Mouse (Mus musculus) heart, adult 2 months (tissue): ENCODE results near the gene Ace3. TPM values are rescaled to one million over a fixed set of nuclear protein-coding genes. Genes with fewer than 3 reads are reported as not detected.

Source experiments
- DNase-seq, 2 experiments: peaks; one replicate each; pipeline ENCODE4 v3.0.0; 2021
- H3K27ac ChIP-seq: fragments of 200-600 bp; 2 replicates; pipeline ENCODE4 v1.8.1; 2022
- H3K27me3 ChIP-seq: fragments of 200-500 bp; 2 replicates; pipeline ENCODE4 v1.6.1; 2012; ENCODE audit warnings: mild to moderate bottlenecking, low read length, inconsistent platforms, mixed read lengths; ENCODE audit not compliant: control insufficient read depth, insufficient read depth
- H3K36me3 ChIP-seq: fragments of 200-500 bp; 2 replicates; pipeline ENCODE4 v1.6.1; 2012; ENCODE audit warnings: low read length, inconsistent platforms; ENCODE audit not compliant: control insufficient read depth, insufficient read depth
- H3K4me1 ChIP-seq: fragments of 200-500 bp; 2 replicates; pipeline ENCODE4 v1.6.1; 2011; ENCODE audit warnings: low read length; ENCODE audit not compliant: control insufficient read depth, insufficient read depth
- H3K4me3 ChIP-seq: fragments of 200-600 bp; 2 replicates; pipeline ENCODE4 v1.8.1; 2022
- H3K79me2 ChIP-seq: fragments of 200-500 bp; replicated peaks from 2 replicates; pipeline ENCODE4 v1.6.1; 2012; ENCODE audit warnings: mild to moderate bottlenecking, inconsistent platforms, low read length, moderate library complexity, mixed read lengths; ENCODE audit not compliant: control insufficient read depth, insufficient read depth
- H3K9ac ChIP-seq: fragments of 200-500 bp; 2 replicates; pipeline ENCODE4 v1.6.1; 2012; ENCODE audit warnings: low read depth, mild to moderate bottlenecking, control low read depth, inconsistent platforms, low read length, mixed read lengths
- CTCF ChIP-seq: fragments of 200-600 bp; IDR thresholded peaks from 2 replicates; pipeline ENCODE4 v1.8.1; 2022; ENCODE audit warnings: antibody characterized with exemption, mild to moderate bottlenecking, moderate library complexity
- EP300 ChIP-seq: fragments of 200-500 bp; IDR thresholded peaks from 2 replicates; pipeline ENCODE4 v1.6.1; 2011; ENCODE audit warnings: low read depth, low read length, control low read depth; ENCODE audit not compliant: insufficient read depth
- POLR2A ChIP-seq: fragments of 200-500 bp; IDR thresholded peaks from 2 replicates; pipeline ENCODE4 v1.6.1; 2011; ENCODE audit warnings: mild to moderate bottlenecking, low read depth, low read length, control low read depth; ENCODE audit not compliant: insufficient read depth
- WGBS: fragments of 180-500 bp; shearing (Covaris S2); methylation state at CpG from one replicate; pipeline ENCODE4 v1.1.7; 2018; 5-methylcytosine and 5-hydroxymethylcytosine counted together
- intact Hi-C: fragments of 180-260 bp; cut with DNase I; formaldehyde crosslinking; loops from one replicate; pipeline ENCODE4 v1.15.1; 2025
- polyA plus RNA-seq: library from polyadenylated mRNA; depleted of rRNA; stranded (reverse); fragments of >200 nt; gene quantifications from 2 replicates; pipeline ENCODE4 v1.2.3, GENCODE M21; 2012
- total RNA-seq, 2 experiments: library from RNA; stranded (reverse); gene quantifications; 2 replicates each; pipeline ENCODE4 v1.2.3; 2021

Ace3 gene
- total and polyA plus RNA-seq, 3 experiments: not detected

DNA sequence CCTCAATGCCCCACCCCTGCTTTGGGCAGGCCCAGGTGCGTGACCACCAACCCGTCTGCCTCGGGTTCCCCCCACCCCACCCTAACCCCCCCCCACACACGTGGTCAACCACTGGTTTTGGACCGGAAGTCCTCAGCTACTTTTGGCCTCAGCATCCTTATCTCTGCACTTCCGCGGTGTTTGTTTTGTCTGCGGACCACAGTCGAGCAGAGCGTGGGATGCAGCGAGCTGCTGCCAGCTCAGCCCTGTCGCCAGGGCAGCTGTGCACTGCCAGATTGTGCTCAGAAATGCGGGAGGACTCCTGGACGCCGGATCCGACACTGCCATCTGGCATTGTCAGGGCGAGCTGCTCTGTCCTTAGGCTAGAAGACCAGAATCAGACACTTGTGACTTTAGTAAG is 35.1 kb upstream of the Ace3 start:
- no peak overlapping the region for H3K9ac ChIP-seq

DNA sequence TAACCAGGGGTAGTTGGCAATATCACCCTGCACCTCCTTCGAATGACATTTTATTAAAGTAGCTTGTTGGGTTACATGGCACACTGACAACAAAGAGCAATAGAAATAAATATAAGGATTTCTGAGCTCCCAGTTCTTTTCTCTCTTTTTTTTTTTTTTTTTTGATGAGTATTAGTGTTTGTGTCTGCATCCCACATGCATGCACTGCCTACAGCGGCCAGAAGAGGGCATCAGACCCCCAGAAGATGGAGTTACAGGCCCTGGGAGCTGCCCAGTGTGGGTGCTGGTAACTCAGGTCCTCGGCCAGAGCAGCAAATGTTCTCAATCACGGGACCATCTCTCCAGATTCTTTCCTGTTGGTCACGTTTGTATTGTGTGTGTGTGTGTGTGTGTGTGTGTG is 29.8 kb upstream of the Ace3 start:
- Histone ChIP-seq H3K9ac (no peak overlapping the region), H3K79me2 (no peaks in the 10 kb centered on the region), H3K4me3 (no peak overlapping the region), H3K27ac (no peak overlapping the region), H3K36me3 (no peaks in the 10 kb centered on the region), H3K4me1 (peaks cover 4% of the 10 kb centered on the region), H3K27me3 (no peaks in the 10 kb centered on the region)
- peak; percentile 31 for TF ChIP-seq CTCF
- TF ChIP-seq POLR2A: no peak
- 71% methylated on average over 5 of the region's 5 CpGs for WGBS
- no peak for DNase-seq
- intact Hi-C loops: no loop called here

More for the DNA sequence above, 35.1 kb upstream of the Ace3 start:
- peaks cover 15% of the 10 kb centered on the region for H3K4me1 ChIP-seq
- 4% methylated on average over 17 of the region's 17 CpGs for WGBS
- H3K27ac ChIP-seq: peak overlapping the region; percentile 31
- H3K79me2 ChIP-seq: no peaks in the 10 kb centered on the region
- TF ChIP-seq CTCF (no peak), EP300 (0 out of 2 replicates have a peak, but pooled peaks have one; percentile 8)
- intact Hi-C loops: loop anchor here (2.0 kb wide), 1 partner anchor 15 kb away; no protein-coding TSS in a partner anchor
- no peaks in the 10 kb centered on the region for H3K27me3 ChIP-seq
- DNase-seq: peak in 1 of 2 experiments; percentile 51
- H3K4me3 ChIP-seq: no peak overlapping the region
- no peaks in the 10 kb centered on the region for H3K36me3 ChIP-seq

DNA sequence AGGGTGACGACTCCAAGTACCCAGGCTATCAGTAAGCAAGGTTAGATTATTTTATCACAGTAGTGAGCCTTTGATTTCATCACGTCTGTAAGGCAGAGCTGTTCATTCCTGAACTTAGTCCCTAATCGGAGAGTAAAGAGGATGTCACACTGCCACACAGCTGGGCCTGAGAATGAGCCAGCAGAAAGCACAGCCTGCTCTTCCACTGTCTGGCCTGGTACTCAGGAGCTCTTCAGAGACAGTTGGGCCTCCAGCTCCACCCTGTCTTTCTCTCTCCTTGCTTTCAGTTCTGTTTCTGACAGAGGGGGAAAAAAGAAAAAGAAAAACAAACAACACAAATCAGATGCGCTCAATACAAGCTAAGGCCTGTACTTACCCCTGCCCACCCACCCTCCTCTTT is 28.2 kb upstream of the Ace3 start:
- Histone ChIP-seq H3K4me3 (no peak overlapping the region), H3K4me1 (peaks cover 3% of the 10 kb centered on the region), H3K27ac (no peak overlapping the region), H3K36me3 (no peaks in the 10 kb centered on the region), H3K79me2 (no peaks in the 10 kb centered on the region), H3K27me3 (no peaks in the 10 kb centered on the region), H3K9ac (no peak overlapping the region)
- TF ChIP-seq CTCF (no peak), POLR2A (no peak), EP300 (no peak)
- no peak for DNase-seq
- intact Hi-C loops: no loop called here
- 81% methylated on average over 4 of the region's 4 CpGs for WGBS

DNA sequence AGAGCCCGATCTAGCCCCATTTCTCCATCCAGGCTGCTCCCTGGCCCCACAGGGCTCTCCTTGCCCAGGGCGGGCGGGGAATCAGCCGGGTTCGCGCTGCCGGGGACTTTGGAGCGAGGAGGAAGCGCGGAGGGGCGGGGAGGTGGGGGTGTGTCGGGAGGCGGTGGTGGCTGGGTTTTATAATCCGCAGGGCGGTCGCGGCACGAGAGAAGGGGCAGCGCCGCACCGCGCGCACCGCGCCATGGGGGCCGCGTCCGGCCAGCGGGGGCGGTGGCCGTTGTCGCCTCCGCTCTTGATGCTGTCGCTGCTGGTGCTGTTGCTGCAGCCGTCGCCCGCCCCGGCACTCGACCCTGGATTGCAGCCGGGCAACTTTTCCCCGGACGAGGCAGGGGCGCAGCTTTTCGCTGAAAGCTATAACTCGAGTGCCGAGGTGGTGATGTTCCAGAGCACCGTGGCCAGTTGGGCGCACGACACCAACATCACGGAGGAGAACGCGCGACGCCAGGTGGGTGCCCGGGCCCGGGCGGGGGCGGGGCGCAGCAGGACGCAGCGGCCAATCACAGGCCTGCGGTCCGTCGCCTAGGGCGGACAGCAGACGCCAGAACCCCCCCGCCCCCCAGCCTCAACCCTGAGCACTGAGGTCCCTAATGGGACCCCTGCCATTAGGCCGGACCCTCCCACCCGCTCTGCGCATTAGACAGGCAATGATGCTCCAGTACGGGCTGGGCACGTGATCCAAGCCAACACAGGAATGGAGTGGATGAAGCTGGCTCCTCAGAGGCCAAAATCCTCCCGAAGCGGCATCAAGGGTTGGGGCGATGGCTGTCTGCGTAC is 26.5 kb upstream of the Ace3 start, which contains the start of gene Ace:
Gene Ace, plus strand, starts transcription at position 205 of the 834 bp plus-strand sequence.
- TF ChIP-seq CTCF: no peak
- no peak for TF ChIP-seq EP300
- no peak for TF ChIP-seq POLR2A
- intact Hi-C loops: no loop called here
- Histone ChIP-seq H3K27ac (peak within 1 kb of the TSS; percentile 53), H3K4me1 (peaks cover 3% of the 10 kb centered on the region), H3K79me2 (no peaks in the 10 kb centered on the region), H3K36me3 (no peaks in the 10 kb centered on the region), H3K9ac (peak within 1 kb of the TSS; percentile 81), H3K4me3 (peak within 1 kb of the TSS; percentile 60), H3K27me3 (no peaks in the 10 kb centered on the region)
- WGBS: 3% methylated on average over 75 of the region's 76 CpGs
- DNase-seq: peak; percentile 53 to 66

DNA sequence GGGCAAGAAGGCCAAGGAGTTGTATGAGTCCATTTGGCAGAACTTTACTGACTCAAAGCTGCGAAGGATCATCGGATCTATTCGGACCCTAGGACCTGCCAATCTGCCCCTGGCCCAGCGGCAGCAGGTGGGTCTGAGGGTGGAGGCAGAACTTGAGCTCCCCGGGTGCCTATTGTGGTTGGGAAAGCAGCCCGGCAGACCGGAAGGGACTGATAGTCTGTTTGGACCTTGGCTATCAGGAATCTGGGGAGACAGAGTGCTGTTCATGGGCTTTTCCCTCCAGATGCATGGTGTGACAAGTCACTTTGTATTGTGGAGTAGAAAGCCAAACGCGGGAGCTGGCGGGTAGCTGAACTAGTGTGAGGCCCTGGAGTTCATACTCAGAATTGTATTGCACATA is 25.5 kb upstream of the Ace3 start:
- no peak for TF ChIP-seq CTCF
- no peak for TF ChIP-seq POLR2A
- no peak for TF ChIP-seq EP300
- Histone ChIP-seq H3K79me2 (no peaks in the 10 kb centered on the region), H3K27me3 (no peaks in the 10 kb centered on the region), H3K27ac (peak overlapping the region; percentile 20), H3K36me3 (no peaks in the 10 kb centered on the region), H3K9ac (peak overlapping the region; percentile 3), H3K4me1 (peaks cover 3% of the 10 kb centered on the region), H3K4me3 (peak overlapping the region; percentile 60)
- WGBS: 31% methylated on average over 10 of the region's 10 CpGs
- intact Hi-C loops: loop anchor here (1.0 kb wide), 2 partner anchors 25 to 42 kb away; no protein-coding TSS in a partner anchor
- DNase-seq: no peak

DNA sequence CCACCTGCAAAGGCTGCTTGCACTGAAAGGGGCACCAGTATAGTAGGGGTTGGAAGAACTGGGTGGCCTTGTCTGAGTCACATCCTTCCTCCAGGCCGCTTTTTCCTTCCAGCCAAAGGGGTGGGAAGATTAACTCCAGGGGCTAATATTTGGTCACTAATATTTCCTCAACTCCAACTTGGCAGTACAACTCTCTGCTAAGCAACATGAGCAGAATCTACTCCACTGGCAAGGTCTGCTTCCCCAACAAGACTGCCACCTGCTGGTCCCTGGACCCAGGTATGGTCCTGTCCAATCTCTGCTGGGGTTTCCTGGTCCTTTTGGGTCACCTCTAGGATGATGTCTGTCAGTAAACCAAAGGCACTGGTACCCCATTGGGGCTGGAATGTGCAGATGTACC is 25.0 kb upstream of the Ace3 start:
- intact Hi-C loops: loop anchor here (1.0 kb wide), 2 partner anchors 25 to 42 kb away; no protein-coding TSS in a partner anchor
- no peaks in the 10 kb centered on the region for H3K36me3 ChIP-seq
- H3K4me1 ChIP-seq: peaks cover 3% of the 10 kb centered on the region
- H3K4me3 ChIP-seq: no peak overlapping the region
- H3K27me3 ChIP-seq: no peaks in the 10 kb centered on the region
- peak; percentile 69 to 76 for DNase-seq
- H3K79me2 ChIP-seq: no peaks in the 10 kb centered on the region
- TF ChIP-seq EP300 (0 out of 2 replicates have a peak, but pooled peaks have one; percentile 61), POLR2A (no peak), CTCF (peak; percentile 86)
- H3K9ac ChIP-seq: peak overlapping the region; percentile 15; the same call in 1 of the 2 replicates
- WGBS: 13% methylated on average over 1 of the region's 1 CpGs
- no peak overlapping the region for H3K27ac ChIP-seq
